ENCODE assay signal across 9 mouse cellular contexts in genomic region chr8:110808495-110809472, GRCm38 (mm10). TPM values are rescaled to one million over a fixed set of nuclear protein-coding genes. Genes with fewer than 3 reads are reported as not detected.
DNase-seq lines count a peak whose midpoint lies in the region; ATAC-seq lines count a peak whose summit lies in the region.
"Had no signal": no experiment of that assay in that cellular context is flagged by ENCODE, and none has a peak within 500 bp of the region (broad histone marks: within the 10 kb centered on the region; RNA-seq: fewer than 3 reads in every experiment).

No protein-coding gene starts in this region.

- H3K4me1 ChIP-seq in neural tube, embryonic 13.5 days (replicated peaks): no peaks in the 10 kb centered on the region
- peaks cover 28% of the 10 kb centered on the region for H3K4me1 ChIP-seq in heart, embryonic 15.5 days (replicated peaks)
- peaks cover 31% of the 10 kb centered on the region for H3K4me1 ChIP-seq in limb, embryonic 15.5 days
- H3K4me1 ChIP-seq: neural tube, embryonic 12.5 days had no signal

- no peak for ATAC-seq in neural tube, embryonic 13.5 days (ENCODE audit: low read depth)
- peak; percentile 47 for ATAC-seq in heart, embryonic 15.5 days (replicated peaks; ENCODE audit: insufficient number of reproducible peaks, insufficient read depth, low FRiP score, low read depth)
- peak; percentile 68 for ATAC-seq in limb, embryonic 15.5 days (ENCODE audit: insufficient number of reproducible peaks, low FRiP score, low TSS enrichment, low read depth)
- no peak for ATAC-seq in megakaryocyte, adult 5-6 weeks (ENCODE audit: poor library complexity, severe bottlenecking)

- H3K27ac ChIP-seq in neural tube, embryonic 13.5 days (replicated peaks): peak overlapping the region; percentile 33; the same call in 1 of the 2 replicates
- H3K27ac ChIP-seq in heart, embryonic 15.5 days: peak overlapping the region; percentile 64
- H3K27ac ChIP-seq in limb, embryonic 15.5 days: peak overlapping the region; percentile 66
- H3K27ac ChIP-seq: neural tube, embryonic 12.5 days had no signal

- no peaks in the 10 kb centered on the region for H3K27me3 ChIP-seq in neural tube, embryonic 13.5 days
- H3K27me3 ChIP-seq in heart, embryonic 15.5 days: no peaks in the 10 kb centered on the region
- H3K27me3 ChIP-seq in limb, embryonic 15.5 days: no peaks in the 10 kb centered on the region
- H3K27me3 ChIP-seq: neural tube, embryonic 12.5 days had no signal

- peak; percentile 53 for DNase-seq in adrenal gland, adult 2 months
- DNase-seq in adrenal gland, postnatal 4 days (ENCODE audit: low spot score in 2 of 2): no peak
- no peak for DNase-seq in neural tube, embryonic 10.5 days (ENCODE audit: extremely low spot score, low spot score)
- no peak for DNase-seq in cerebellum, postnatal 10 days

- H3K4me3 ChIP-seq in neural tube, embryonic 13.5 days: no peak overlapping the region
- no peak overlapping the region for H3K4me3 ChIP-seq in heart, embryonic 15.5 days
- H3K4me3 ChIP-seq in limb, embryonic 15.5 days: no peak overlapping the region
- H3K4me3 ChIP-seq: neural tube, embryonic 12.5 days had no signal

- no peak overlapping the region for H3K9ac ChIP-seq in neural tube, embryonic 13.5 days
- no peak overlapping the region for H3K9ac ChIP-seq in heart, embryonic 15.5 days
- H3K9ac ChIP-seq in limb, embryonic 15.5 days: no peak overlapping the region
- H3K9ac ChIP-seq: neural tube, embryonic 12.5 days had no signal

- WGBS in neural tube, embryonic 13.5 days: 66% methylated on average over 13 of the region's 13 CpGs
- 42% methylated on average over 13 of the region's 13 CpGs for WGBS in heart, embryonic 15.5 days
- WGBS in limb, embryonic 15.5 days: 44% methylated on average over 13 of the region's 13 CpGs

- H3K36me3 ChIP-seq in neural tube, embryonic 13.5 days: peaks cover 55% of the 10 kb centered on the region
- H3K36me3 ChIP-seq in heart, embryonic 15.5 days: peaks cover 48% of the 10 kb centered on the region
- peaks cover 49% of the 10 kb centered on the region for H3K36me3 ChIP-seq in limb, embryonic 15.5 days

- H3K9me3 ChIP-seq in neural tube, embryonic 13.5 days: no peaks in the 10 kb centered on the region
- H3K9me3 ChIP-seq in heart, embryonic 15.5 days (replicated peaks): no peaks in the 10 kb centered on the region
- H3K9me3 ChIP-seq in limb, embryonic 15.5 days: no peaks in the 10 kb centered on the region
- H3K9me3 ChIP-seq: neural tube, embryonic 12.5 days had no signal

- no peak overlapping the region for H3K4me2 ChIP-seq in neural tube, embryonic 13.5 days
- H3K4me2 ChIP-seq in heart, embryonic 15.5 days: no peak overlapping the region
- H3K4me2 ChIP-seq in limb, embryonic 15.5 days: no peak overlapping the region
- H3K4me2 ChIP-seq: neural tube, embryonic 12.5 days had no signal

RNA-seq across cellular contexts. Expression of gene Il34, which starts 3.1 kb away (rescaled TPM):
- total RNA-seq in adrenal gland, adult 2 months (2021): 10 to 100 TPM; 42.8 to 63.0 TPM
- 115 and 187 TPM in 2 replicates for polyA plus RNA-seq in adrenal gland, adult 2 months (2012; rRNA removed)
- 1 to 10 TPM; 5.6 to 9.2 TPM for total RNA-seq in adrenal gland, postnatal 4 days (2021)
- polyA plus RNA-seq in neural tube, embryonic 13.5 days (2015; fragmentation: Nextera tagmentation; extraction: Ambion mirVana): 2.5 and 2.6 TPM in 2 replicates
- 0.94 and 1.6 TPM in 2 replicates for polyA plus RNA-seq in heart, embryonic 15.5 days (2015; fragmentation: Nextera tagmentation; extraction: Ambion mirVana)
- 5.0 and 5.3 TPM in 2 replicates for polyA plus RNA-seq in limb, embryonic 15.5 days (2015; fragmentation: Nextera tagmentation; extraction: Ambion mirVana)
- total RNA-seq in megakaryocyte, adult 5-6 weeks (2015): not detected in 2 replicates
- total RNA-seq in megakaryocyte, adult 5-6 weeks (2017): not detected in 2 replicates

RNA-seq across cellular contexts. Expression of gene Cog4, which starts 37.6 kb away (rescaled TPM):
- 10 to 100 TPM; 85.3 to 87.0 TPM for total RNA-seq in adrenal gland, adult 2 months (2021)
- polyA plus RNA-seq in adrenal gland, adult 2 months (2012; rRNA removed): 21.0 and 21.3 TPM in 2 replicates
- total RNA-seq in adrenal gland, postnatal 4 days (2021): 10 to 100 TPM; 59.7 to 64.1 TPM
- polyA plus RNA-seq in neural tube, embryonic 13.5 days (2015; fragmentation: Nextera tagmentation; extraction: Ambion mirVana): 74.2 and 78.9 TPM in 2 replicates
- 53.9 and 60.1 TPM in 2 replicates for polyA plus RNA-seq in heart, embryonic 15.5 days (2015; fragmentation: Nextera tagmentation; extraction: Ambion mirVana)
- polyA plus RNA-seq in limb, embryonic 15.5 days (2015; fragmentation: Nextera tagmentation; extraction: Ambion mirVana): 77.7 and 77.8 TPM in 2 replicates
- 13.6 and 17.4 TPM in 2 replicates for total RNA-seq in megakaryocyte, adult 5-6 weeks (2015)
- 31.8 and 35.4 TPM in 2 replicates for total RNA-seq in megakaryocyte, adult 5-6 weeks (2017)

RNA-seq across cellular contexts. Expression of gene Sf3b3, which starts 37.8 kb away (rescaled TPM):
- 10 to 100 TPM; 64.7 to 65.6 TPM for total RNA-seq in adrenal gland, adult 2 months (2021)
- polyA plus RNA-seq in adrenal gland, adult 2 months (2012; rRNA removed): 13.2 and 21.1 TPM in 2 replicates
- 100 to 1,000 TPM in 1 of 2 experiments, 10 to 100 TPM in 1; 93.3 to 108 TPM for total RNA-seq in adrenal gland, postnatal 4 days (2021)
- polyA plus RNA-seq in neural tube, embryonic 13.5 days (2015; fragmentation: Nextera tagmentation; extraction: Ambion mirVana): 93.9 and 112 TPM in 2 replicates
- 65.1 and 85.4 TPM in 2 replicates for polyA plus RNA-seq in heart, embryonic 15.5 days (2015; fragmentation: Nextera tagmentation; extraction: Ambion mirVana)
- 125 and 127 TPM in 2 replicates for polyA plus RNA-seq in limb, embryonic 15.5 days (2015; fragmentation: Nextera tagmentation; extraction: Ambion mirVana)
- total RNA-seq in megakaryocyte, adult 5-6 weeks (2015): 58.4 and 63.2 TPM in 2 replicates
- total RNA-seq in megakaryocyte, adult 5-6 weeks (2017): 74.7 and 87.7 TPM in 2 replicates

Comparison
In these comparisons a context has a peak if more than half of its experiments do, and no peak if none do; other contexts are left out.
1. ATAC-seq: peak in heart, embryonic 15.5 days (single experiment) and limb, embryonic 15.5 days (single experiment); none in neural tube, embryonic 13.5 days (single experiment) and megakaryocyte, adult 5-6 weeks (single experiment).
2. RNA of gene Il34, which starts 3.1 kb away (polyA plus RNA-seq): 115 to 187 TPM in adrenal gland, adult 2 months; 5.0 to 5.3 TPM in limb, embryonic 15.5 days, 2.5 to 2.6 TPM in neural tube, embryonic 13.5 days and 0.94 to 1.6 TPM in heart, embryonic 15.5 days; every median in the first group is over 10 times any median in the second.
3. Peak in every context shown above with its lines, with median percentiles within 50 percentile points of each other: H3K27ac ChIP-seq.